Mouse (Mus musculus): ENCODE data around the gene Wars.

Gene Wars

GRCm38 (mm10) chr12:108906398-108906797 is 12.4 kb upstream of the Wars start:
- no peak for DNase-seq

GRCm38 (mm10) chr12:108905620-108906302 is 11.8 kb upstream of the Wars start:
- no peak for DNase-seq

GRCm38 (mm10) chr12:108904276-108904653 is 10.3 kb upstream of the Wars start:
- no peak for DNase-seq

GRCm38 (mm10) chr12:108903600-108904275 is 9.8 kb upstream of the Wars start:
- DNase-seq, result peak; percentile 74

- peak; percentile 65 for DNase-seq
Measured at GRCm38 (mm10) chr12:108902940-108903339, 9.0 kb upstream of the Wars start.

- no peak for DNase-seq
Measured at GRCm38 (mm10) chr12:108901346-108901745, 7.4 kb upstream of the Wars start.

- no peak for DNase-seq
Measured at GRCm38 (mm10) chr12:108896006-108896405, 2.0 kb upstream of the Wars start.

GRCm38 (mm10) chr12:108894432-108894816 is 450 bp upstream of the Wars start:
- DNase-seq, result no peak

GRCm38 (mm10) chr12:108892989-108893714 is 822 bp downstream of the Wars start, which contains the start of gene Wdr25:
TSS of gene Wdr25 (plus strand) at chr12:108893631.
- no peak for DNase-seq

- DNase-seq, result no peak
Measured at GRCm38 (mm10) chr12:108888632-108889031, 5.3 kb downstream of the Wars start.

- no peak for DNase-seq
Measured at GRCm38 (mm10) chr12:108887077-108887476, 6.9 kb downstream of the Wars start.

- no peak for DNase-seq
Measured at GRCm38 (mm10) chr12:108885906-108886305, 8.1 kb downstream of the Wars start.

- DNase-seq, result no peak
Measured at GRCm38 (mm10) chr12:108882776-108883175, 11.2 kb downstream of the Wars start.

GRCm38 (mm10) chr12:108881192-108881591 is 12.8 kb downstream of the Wars start:
- DNase-seq, result no peak

- DNase-seq, result no peak
Measured at GRCm38 (mm10) chr12:108880606-108881005, 13.4 kb downstream of the Wars start.

- no peak for DNase-seq
Measured at GRCm38 (mm10) chr12:108879138-108879537, 14.8 kb downstream of the Wars start.

GRCm38 (mm10) chr12:108873122-108873521 is 20.9 kb downstream of the Wars start:
- no peak for DNase-seq

GRCm38 (mm10) chr12:108869575-108869974 is 24.4 kb downstream of the Wars start:
- no peak for DNase-seq

GRCm38 (mm10) chr12:108865007-108865494 is 28.9 kb downstream of the Wars start:
- DNase-seq, result no peak

- DNase-seq, result no peak
Measured at GRCm38 (mm10) chr12:108858486-108858885, 35.5 kb downstream of the Wars start.

- no peak for DNase-seq
Measured at GRCm38 (mm10) chr12:108857589-108858184, 36.3 kb downstream of the Wars start.

GRCm38 (mm10) chr12:108857109-108857508 is 36.9 kb downstream of the Wars start:
- no peak for DNase-seq

- DNase-seq, result no peak
Measured at GRCm38 (mm10) chr12:108856186-108856585, 37.8 kb downstream of the Wars start.
